Mouse (Mus musculus): ENCODE measurements at regions not wholly inside any gene's neighbourhood (a gene's known extent, or its start where the extent isn't known, plus 50 kb on each side); places are given as distances from the start of the nearest gene placed in this dataset.

- TF ChIP-seq CTCF (IDR thresholded peaks at IDR 0.05; ENCODE audit: extremely low read depth, insufficient read depth, low read length) (no peak), POLR2A (IDR thresholded peaks at IDR 0.05; ENCODE audit: extremely low read depth, insufficient read depth, low read length) (no peak)
Measured at GRCm38 (mm10) chr6:143648501-143648900, 481.5 kb downstream of the Etnk1 start.

Data from cortical plate, adult 2 months (tissue).